Mouse (Mus musculus) CH12.LX (cell line): ENCODE measurements around the gene Neu2. TPM values are rescaled to one million over a fixed set of nuclear protein-coding genes. Genes with fewer than 3 reads are reported as not detected.

Experiments used
- DNase-seq: peaks from one replicate; pipeline ENCODE4 v3.0.0-alpha.2; 2013; ENCODE audit errors: extremely low read depth
- H3K27ac ChIP-seq: 2 replicates; pipeline ENCODE4 v1.5.1; 2012; ENCODE audit warnings: low read depth, mild to moderate bottlenecking, control low read depth, moderate library complexity; ENCODE audit not compliant: insufficient read depth
- H3K27me3 ChIP-seq: replicated peaks from 2 replicates; pipeline ENCODE3; 2012; ENCODE audit warnings: inconsistent platforms
- H3K36me3 ChIP-seq, 2 experiments: replicated peaks in 1 of 2; 2 replicates each; pipeline versions ENCODE3 to v1.6.1; 2012; ENCODE audit warnings: inconsistent platforms in 1 of 2, low read length in 1 of 2, mild to moderate bottlenecking in 1 of 2, mixed read lengths in 1 of 2, moderate library complexity in 1 of 2; ENCODE audit not compliant: control insufficient read depth in 1 of 2, insufficient read depth in 1 of 2
- H3K4me1 ChIP-seq, 2 experiments: 2 replicates each; pipeline ENCODE4 v1.6.1; 2012; ENCODE audit warnings: inconsistent platforms in 1 of 2, moderate library complexity in 1 of 2; ENCODE audit not compliant: insufficient read depth in 2 of 2, control insufficient read depth in 1 of 2
- H3K4me2 ChIP-seq: 2 replicates; pipeline ENCODE4 v1.6.1; 2012; ENCODE audit warnings: low read depth, mild to moderate bottlenecking, control low read depth; ENCODE audit not compliant: poor library complexity, insufficient read depth, severe bottlenecking
- H3K4me3 ChIP-seq, 3 experiments: fragments of 150-350 bp in 1 of 3; sonication (generic) in 1 of 3; replicated peaks in 1 of 3; 2 replicates each; pipeline versions ENCODE3 to v1.5.1; 2011 to 2012; ENCODE audit warnings: low read depth in 2 of 3, low read length in 2 of 3, mild to moderate bottlenecking in 2 of 3, moderate library complexity in 2 of 3, control low read depth in 1 of 3, improper control_type of control experiment in 1 of 3, inconsistent platforms in 1 of 3, mixed read lengths in 1 of 3; ENCODE audit not compliant: poor library complexity in 1 of 3
- H3K79me2 ChIP-seq: replicated peaks from 2 replicates; pipeline ENCODE4 v1.6.1; 2012; ENCODE audit warnings: mild to moderate bottlenecking, moderate library complexity; ENCODE audit not compliant: control insufficient read depth, poor library complexity, insufficient read depth, severe bottlenecking; ENCODE audit errors: extremely low read depth
- H3K9ac ChIP-seq: 2 replicates; pipeline ENCODE4 v1.6.1; 2012; ENCODE audit warnings: low read depth, mild to moderate bottlenecking, control low read depth, moderate library complexity; ENCODE audit not compliant: insufficient read depth
- H3K9me3 ChIP-seq: replicated peaks from 2 replicates; pipeline ENCODE3; 2012; ENCODE audit warnings: low read length, inconsistent platforms, mixed read lengths
- CHD2 ChIP-seq: IDR thresholded peaks from 2 replicates; pipeline ENCODE4 v1.6.1; 2011; ENCODE audit warnings: low read length, improper control_type of control experiment
- CTCF ChIP-seq, 2 experiments: IDR thresholded peaks in 1 of 2; conservative IDR thresholded peaks in 1 of 2; 2 replicates each; pipeline ENCODE4 v1.5.1; 2011 to 2012; ENCODE audit warnings: low read depth in 2 of 2, low read length in 2 of 2, improper control_type of control experiment in 1 of 2, inconsistent platforms in 1 of 2, mild to moderate bottlenecking in 1 of 2, moderate library complexity in 1 of 2
- E2F4 ChIP-seq: IDR thresholded peaks from 2 replicates; pipeline ENCODE4 v1.6.1; 2011; ENCODE audit warnings: low read depth, low read length, improper control_type of control experiment; ENCODE audit not compliant: insufficient replicate concordance
- ELF1 ChIP-seq: IDR thresholded peaks from 2 replicates; pipeline ENCODE4 v1.6.1; 2014; ENCODE audit warnings: low read depth, mild to moderate bottlenecking, inconsistent platforms, low read length, improper control_type of control experiment
- IRF4 ChIP-seq: IDR thresholded peaks from 2 replicates; pipeline ENCODE4 v1.6.1; 2014; ENCODE audit warnings: low read depth, mild to moderate bottlenecking, inconsistent platforms, low read length, improper control_type of control experiment
- JUND ChIP-seq: conservative IDR thresholded peaks from 2 replicates; pipeline ENCODE4 v1.6.1; 2011; ENCODE audit warnings: low read depth, low read length, improper control_type of control experiment
- KAT2A ChIP-seq: IDR thresholded peaks from 2 replicates; pipeline ENCODE4 v1.6.1; 2012; ENCODE audit warnings: low read length, improper control_type of control experiment, inconsistent platforms; ENCODE audit not compliant: insufficient replicate concordance
- MAX ChIP-seq: IDR thresholded peaks from 2 replicates; pipeline ENCODE4 v1.6.1; 2011; ENCODE audit warnings: low read length, improper control_type of control experiment
- MAZ ChIP-seq: IDR thresholded peaks from 2 replicates; pipeline ENCODE4 v1.6.1; 2012; ENCODE audit warnings: low read depth, mild to moderate bottlenecking, inconsistent platforms, low read length, improper control_type of control experiment, moderate library complexity
- MEF2A ChIP-seq: IDR thresholded peaks from 2 replicates; pipeline ENCODE4 v1.6.1; 2014; ENCODE audit warnings: low read depth, mild to moderate bottlenecking, inconsistent platforms, low read length, improper control_type of control experiment, borderline replicate concordance
- MXI1 ChIP-seq: IDR thresholded peaks from 2 replicates; pipeline ENCODE4 v1.6.1; 2011; ENCODE audit warnings: mild to moderate bottlenecking, low read depth, low read length, improper control_type of control experiment
- NELFE ChIP-seq: IDR thresholded peaks from 2 replicates; pipeline ENCODE4 v1.6.1; 2011; ENCODE audit warnings: low read depth, low read length, improper control_type of control experiment
- POLR2A ChIP-seq: IDR thresholded peaks from 2 replicates; pipeline ENCODE4 v1.6.1; 2011; ENCODE audit warnings: low read depth, mild to moderate bottlenecking, improper control_type of control experiment, low read length
- RAD21 ChIP-seq: IDR thresholded peaks from 2 replicates; pipeline ENCODE4 v1.6.1; 2011; ENCODE audit warnings: low read depth, mild to moderate bottlenecking, low read length, improper control_type of control experiment, moderate library complexity
- TBP ChIP-seq: conservative IDR thresholded peaks from 2 replicates; pipeline ENCODE4 v1.6.1; 2011; ENCODE audit warnings: low read depth, low read length, improper control_type of control experiment
- TCF12 ChIP-seq: IDR thresholded peaks from 2 replicates; pipeline ENCODE4 v1.6.1; 2014; ENCODE audit warnings: low read depth, mild to moderate bottlenecking, inconsistent platforms, low read length, improper control_type of control experiment
- USF2 ChIP-seq: conservative IDR thresholded peaks from 2 replicates; pipeline ENCODE4 v1.6.1; 2011; ENCODE audit warnings: low read depth, low read length, improper control_type of control experiment
- ZC3H11A ChIP-seq: IDR thresholded peaks from 2 replicates; pipeline ENCODE4 v1.6.1; 2012; ENCODE audit warnings: low read depth, mild to moderate bottlenecking, inconsistent platforms, low read length, improper control_type of control experiment
- ZMIZ1 ChIP-seq: IDR thresholded peaks from 2 replicates; pipeline ENCODE4 v1.6.1; 2012; ENCODE audit warnings: low read depth, mild to moderate bottlenecking, inconsistent platforms, low read length, improper control_type of control experiment
- ZNF384 ChIP-seq: IDR thresholded peaks from 2 replicates; pipeline ENCODE4 v1.6.1; 2012; ENCODE audit warnings: low read depth, low read length, improper control_type of control experiment, inconsistent platforms
- dilution Hi-C: fragments of 300-500 bp; cut with MboI; formaldehyde crosslinking; loops from 2 replicates; pipeline ENCODE4 v1.14.3; 2020; ENCODE audit warnings: low sequenced_read_pairs; ENCODE audit not compliant: extremely low pct_unique_long_range_greater_than_20kb, extremely low pct_ligation_motif_present
- in situ Hi-C: fragments of 300-500 bp; cut with MboI; formaldehyde crosslinking; loops from 3 replicates; pipeline ENCODE4 v1.14.3; 2019; ENCODE audit warnings: low sequenced_read_pairs, low pct_ligation_motif_present, low pct_unique_long_range_greater_than_20kb, mixed read lengths
- polyA plus RNA-seq: library from polyadenylated mRNA; unstranded; fragments of >175 nt; gene quantifications from 2 replicates; pipeline ENCODE4 v1.2.1, GENCODE M21; 2012; ENCODE audit warnings: low read depth; ENCODE audit not compliant: insufficient read length
- total RNA-seq, 2 experiments: library from RNA; depleted of rRNA; stranded (reverse); fragments of 300-350 nt in 1 of 2; fragments of >200 nt in 1 of 2; gene quantifications; 2 replicates each; pipeline ENCODE4 v1.2.3; 2012 to 2014

Neu2 gene
- total and polyA plus RNA-seq, 3 experiments: not detected

DNA sequence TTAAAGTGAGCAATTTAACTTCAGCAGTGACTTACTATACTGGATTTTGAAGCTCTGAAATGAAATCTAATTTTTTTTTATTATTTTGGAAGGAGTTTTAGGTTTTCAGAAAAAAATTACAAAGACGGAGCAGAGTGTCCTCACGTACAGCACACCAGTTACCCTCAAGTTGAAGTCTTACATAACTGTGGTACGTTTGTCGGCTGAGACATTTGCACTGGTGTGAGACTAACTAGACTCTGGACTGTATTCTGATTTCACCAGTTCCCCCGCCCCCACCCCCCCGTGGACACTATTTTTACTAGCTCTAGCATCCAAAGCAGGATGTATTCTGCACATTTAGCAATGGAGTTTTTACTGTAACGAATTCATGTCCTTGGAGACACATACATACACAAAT is 90.8 kb downstream of the Neu2 start:
- Histone ChIP-seq H3K4me3 (no peak overlapping the region), H3K4me2 (no peak overlapping the region), H3K9me3 (no peaks in the 10 kb centered on the region), H3K27ac (no peak overlapping the region), H3K79me2 (no peaks in the 10 kb centered on the region), H3K9ac (no peak overlapping the region), H3K36me3 (no peaks in the 10 kb centered on the region), H3K4me1 (no peaks in the 10 kb centered on the region), H3K27me3 (no peaks in the 10 kb centered on the region)
- in situ Hi-C loops (loop anchor here (10.0 kb wide), 1 partner anchor 154 kb away; the partner anchor contains the start of gene Atg16l1), dilution Hi-C loops (no loop called here)
- TF ChIP-seq IRF4: no peak
- no peak for TF ChIP-seq CHD2
- TF ChIP-seq ELF1: no peak
- TF ChIP-seq ZC3H11A: no peak
- no peak for TF ChIP-seq ZNF384
- no peak for TF ChIP-seq E2F4
- no peak for TF ChIP-seq RAD21
- TF ChIP-seq TBP: no peak
- no peak for TF ChIP-seq MAZ
- no peak for TF ChIP-seq TCF12
- no peak for TF ChIP-seq MXI1
- no peak for DNase-seq

DNA sequence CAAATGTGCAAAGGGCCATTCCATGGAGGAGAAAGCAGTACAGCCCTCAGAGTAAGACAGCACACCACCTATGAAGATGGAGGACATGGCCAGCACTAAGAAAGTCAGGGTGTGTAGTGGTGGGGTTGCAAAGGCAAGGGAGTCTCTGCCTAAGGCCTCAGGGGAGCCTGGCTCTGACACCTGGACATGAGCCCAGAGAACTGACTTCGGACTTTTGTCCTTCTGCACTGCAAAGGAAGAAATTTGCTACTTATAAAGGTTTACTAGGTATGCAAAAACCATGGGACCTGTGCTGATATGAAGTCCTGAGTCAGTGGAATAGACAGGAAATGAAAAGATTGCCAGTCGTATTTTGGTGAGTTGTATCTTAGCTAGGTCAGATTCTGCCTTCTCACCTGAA is 92.1 kb downstream of the Neu2 start:
- TF ChIP-seq MEF2A (no peak), KAT2A (no peak), MXI1 (no peak), ZMIZ1 (no peak), CTCF (conservative IDR thresholded peaks at IDR 0.05 in 1 of 2, IDR thresholded peaks at IDR 0.05 in 1 of 2; ENCODE audit: low read depth in 2 of 2, low read length in 2 of 2) (no peak), ELF1 (no peak), E2F4 (no peak), JUND (no peak), RAD21 (no peak), IRF4 (no peak), POLR2A (no peak), USF2 (no peak), MAX (no peak), NELFE (no peak)
- Histone ChIP-seq H3K4me2 (no peak overlapping the region), H3K9me3 (no peaks in the 10 kb centered on the region), H3K9ac (no peak overlapping the region), H3K4me3 (no peak overlapping the region), H3K36me3 (no peaks in the 10 kb centered on the region), H3K79me2 (no peaks in the 10 kb centered on the region), H3K27ac (no peak overlapping the region), H3K27me3 (peaks cover 1% of the 10 kb centered on the region), H3K4me1 (no peaks in the 10 kb centered on the region)
- no peak for DNase-seq
- dilution Hi-C loops: no loop called here
- in situ Hi-C loops: loop anchor here (10.0 kb wide), 1 partner anchor 153 kb away; the partner anchor contains the start of gene Atg16l1
